Mouse (Mus musculus) kidney, postnatal 10 days (tissue): Measurements from ENCODE around the gene C1qtnf1.

Experiments used
- DNase-seq: peaks from one replicate; pipeline ENCODE4 v3.0.0; 2021; ENCODE audit warnings: mixed read lengths

The C1qtnf1 gene

DNA sequence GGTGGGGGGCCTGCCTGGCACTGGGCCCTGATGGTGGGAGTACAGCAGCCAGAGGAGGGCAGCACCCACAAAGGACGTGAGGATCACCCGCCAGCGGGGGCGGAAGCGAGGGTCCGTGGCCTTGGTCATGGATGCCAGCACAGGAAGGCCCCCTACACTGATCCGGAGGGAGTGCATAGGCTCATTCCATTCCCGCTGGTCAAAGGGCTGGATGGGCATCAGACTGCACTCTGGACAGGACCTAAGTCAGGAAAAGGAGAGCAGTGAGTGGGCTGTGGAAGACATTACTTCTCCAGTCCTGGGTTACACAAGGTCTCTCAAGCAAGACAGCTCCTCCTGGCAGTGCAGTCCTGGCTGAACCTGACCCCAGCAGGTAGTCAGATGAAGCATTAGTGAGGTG is 16.7 kb upstream of the C1qtnf1 start:
- peak; percentile 68 for DNase-seq

- no peak for DNase-seq
These were observed 15.4 kb upstream of the C1qtnf1 start for GRCm38 (mm10) chr11:118412601-118413000.

- DNase-seq, result no peak
These were observed 14.9 kb upstream of the C1qtnf1 start for GRCm38 (mm10) chr11:118413055-118413454.

- DNase-seq, result no peak
These were observed 13.7 kb upstream of the C1qtnf1 start for GRCm38 (mm10) chr11:118414270-118414669.

GRCm38 (mm10) chr11:118415630-118416029 is 12.4 kb upstream of the C1qtnf1 start:
- DNase-seq, result no peak

GRCm38 (mm10) chr11:118416046-118416445 is 12.0 kb upstream of the C1qtnf1 start:
- DNase-seq, result no peak

DNA sequence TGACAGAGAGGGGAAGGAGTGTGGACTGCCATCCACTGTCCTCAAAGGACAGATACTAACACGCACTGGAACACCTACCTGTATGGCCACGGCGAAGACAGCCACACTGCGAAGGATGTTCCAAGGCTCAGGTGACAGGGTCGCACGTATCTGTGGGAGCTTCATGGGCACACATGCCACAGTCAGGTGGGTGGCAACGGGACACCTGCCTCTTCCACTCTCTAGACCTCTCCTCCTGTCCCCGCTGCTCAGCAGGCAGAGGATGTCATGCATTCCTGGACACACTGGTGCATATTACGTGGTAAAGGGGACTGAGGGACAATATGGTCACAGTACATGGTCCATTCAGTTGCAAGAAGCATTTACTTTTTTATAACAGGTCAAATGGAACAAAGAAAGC is 10.5 kb upstream of the C1qtnf1 start:
- no peak for DNase-seq

GRCm38 (mm10) chr11:118418442-118418833 is 9.6 kb upstream of the C1qtnf1 start:
- no peak for DNase-seq

DNA sequence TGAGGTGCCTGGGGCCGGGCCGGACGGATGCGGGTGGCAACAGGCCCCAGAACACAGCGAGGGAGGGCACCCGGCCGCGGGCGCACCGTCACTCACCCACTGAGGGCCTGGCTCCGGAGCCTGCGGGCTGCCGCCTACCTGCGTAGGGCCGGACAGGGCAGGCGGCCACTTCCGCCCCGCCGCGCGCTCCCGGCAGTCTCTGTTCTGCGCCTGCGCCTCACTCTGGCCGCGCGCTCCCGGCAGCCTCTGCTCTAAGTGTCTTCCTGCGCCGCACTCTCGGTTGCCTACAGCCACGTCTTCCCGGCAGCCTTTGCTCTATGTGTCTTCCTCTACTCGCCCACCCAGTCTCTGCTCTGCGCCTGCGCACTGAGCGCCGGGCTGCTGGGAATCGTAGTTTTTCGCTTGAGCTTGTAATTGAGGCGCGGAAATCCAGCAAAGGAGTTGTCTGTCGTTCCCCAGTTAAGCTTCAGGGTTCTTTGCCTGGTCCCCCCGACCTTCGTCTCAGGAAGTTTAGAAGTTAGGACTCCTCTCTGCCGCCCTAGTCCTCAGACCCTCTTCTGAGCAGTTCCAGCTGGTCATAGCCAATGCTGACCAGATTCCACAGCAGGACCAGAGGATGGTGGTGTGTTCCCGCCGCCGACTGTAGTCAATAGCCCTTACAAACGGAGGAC is 9.0 kb upstream of the C1qtnf1 start, which contains the start of gene Cant1:
TSS of gene Cant1 (minus strand) at position 253 of the 671 bp plus-strand sequence.
- DNase-seq, result peak; percentile 98

DNA sequence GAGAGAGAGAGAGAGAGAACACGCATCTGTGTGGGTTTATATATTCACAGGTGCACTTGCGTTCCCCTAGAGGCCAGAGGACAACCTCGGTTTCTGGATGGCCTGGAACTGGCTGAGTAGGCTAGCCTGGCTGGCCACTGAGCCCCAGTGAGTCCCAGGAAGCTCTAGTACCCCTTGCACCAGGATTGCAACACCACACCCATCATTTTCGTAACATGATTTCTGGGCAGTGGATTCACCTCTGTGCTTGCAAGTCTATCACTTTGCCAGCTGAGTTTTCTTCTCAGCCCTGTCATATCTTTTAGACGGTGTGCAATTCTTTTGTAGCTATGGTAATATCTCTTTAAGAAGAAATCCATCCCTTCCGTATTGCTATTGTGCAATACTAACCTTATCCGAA is 7.7 kb upstream of the C1qtnf1 start:
- DNase-seq, result no peak

GRCm38 (mm10) chr11:118423266-118423971 is 4.6 kb upstream of the C1qtnf1 start:
- DNase-seq, result peak; percentile 91

DNA sequence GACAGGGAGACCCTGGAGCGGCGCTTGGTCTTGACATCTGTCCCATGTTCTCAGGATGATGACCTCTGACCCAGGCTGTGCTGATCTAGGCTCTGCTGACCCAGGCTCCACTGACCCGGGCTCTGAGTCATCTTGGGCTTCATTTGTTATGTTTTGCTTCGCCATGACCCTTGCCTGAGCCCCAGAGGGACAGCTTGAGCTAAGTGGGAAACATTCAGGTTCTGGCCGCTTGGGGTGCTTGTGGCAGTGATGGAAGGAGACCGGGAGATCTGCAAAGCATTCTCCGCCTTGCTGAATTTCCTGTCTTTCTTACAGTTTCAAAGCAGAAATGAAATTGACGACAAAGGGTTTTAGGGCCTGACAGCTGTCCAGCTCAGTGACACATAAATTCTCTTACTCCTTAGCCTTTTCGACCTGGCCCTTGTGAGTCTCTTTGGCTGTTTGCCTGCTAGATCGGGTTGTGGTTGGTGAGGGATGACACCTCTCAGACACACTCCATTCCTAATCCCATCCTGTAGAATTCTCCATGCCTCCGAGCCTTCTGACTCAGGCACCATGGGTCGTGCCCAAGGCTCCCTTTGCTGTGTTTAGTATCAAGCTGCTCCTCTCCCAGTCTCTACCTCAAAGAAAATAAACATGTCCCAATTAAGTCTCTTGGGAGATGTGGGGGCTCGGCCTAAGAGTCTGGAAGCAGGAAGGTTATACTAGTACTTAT is 3.2 kb upstream of the C1qtnf1 start:
- DNase-seq, result peak; percentile 60

- no peak for DNase-seq
These were observed 1.2 kb upstream of the C1qtnf1 start for GRCm38 (mm10) chr11:118426765-118427164.

DNA sequence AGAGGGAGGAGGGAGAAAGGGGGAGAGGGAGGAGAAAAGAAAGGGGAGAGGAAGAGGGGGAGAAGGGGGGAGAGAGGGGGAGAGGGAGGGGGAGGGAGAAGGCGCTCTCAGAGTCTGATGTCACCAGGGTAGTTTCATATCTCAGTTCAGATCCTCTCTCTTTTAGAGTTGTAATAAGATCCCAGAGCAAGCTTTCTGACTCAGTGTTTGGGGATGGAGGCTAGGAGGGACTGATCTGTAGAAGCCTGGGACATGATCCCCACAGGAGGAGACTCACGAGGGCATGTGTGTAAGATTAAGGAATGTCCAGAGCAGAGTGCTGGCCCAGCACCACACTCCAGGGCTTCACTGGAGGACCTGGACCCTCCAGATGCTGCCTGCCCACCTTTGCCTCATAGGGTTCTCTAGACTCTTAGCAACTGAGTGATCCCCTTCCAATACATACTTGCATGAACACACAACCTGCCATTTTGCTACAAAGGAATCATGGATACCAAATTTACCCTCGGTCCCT is 680 bp upstream of the C1qtnf1 start:
- DNase-seq, result no peak

DNA sequence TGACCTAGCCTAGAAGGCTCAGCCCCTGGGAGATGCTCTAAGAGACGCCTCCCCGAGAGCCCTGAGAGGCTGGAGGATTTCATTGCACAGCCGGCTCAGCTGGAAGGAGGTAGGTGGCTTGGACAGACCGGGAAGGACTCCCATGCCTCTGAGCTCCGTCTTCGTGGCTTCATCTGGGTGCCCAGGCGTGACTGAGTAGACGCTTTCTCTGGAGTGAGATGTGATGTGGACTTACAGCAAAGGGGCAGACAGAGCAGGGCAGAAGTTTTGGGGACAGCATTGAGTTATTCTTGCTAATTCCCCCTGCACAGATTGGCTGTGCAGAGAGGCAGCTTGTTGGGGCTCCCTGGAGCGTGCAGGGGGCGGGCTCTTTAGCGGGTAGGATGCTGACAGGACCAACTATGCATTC is 461 bp downstream of the C1qtnf1 start:
- no peak for DNase-seq

DNA sequence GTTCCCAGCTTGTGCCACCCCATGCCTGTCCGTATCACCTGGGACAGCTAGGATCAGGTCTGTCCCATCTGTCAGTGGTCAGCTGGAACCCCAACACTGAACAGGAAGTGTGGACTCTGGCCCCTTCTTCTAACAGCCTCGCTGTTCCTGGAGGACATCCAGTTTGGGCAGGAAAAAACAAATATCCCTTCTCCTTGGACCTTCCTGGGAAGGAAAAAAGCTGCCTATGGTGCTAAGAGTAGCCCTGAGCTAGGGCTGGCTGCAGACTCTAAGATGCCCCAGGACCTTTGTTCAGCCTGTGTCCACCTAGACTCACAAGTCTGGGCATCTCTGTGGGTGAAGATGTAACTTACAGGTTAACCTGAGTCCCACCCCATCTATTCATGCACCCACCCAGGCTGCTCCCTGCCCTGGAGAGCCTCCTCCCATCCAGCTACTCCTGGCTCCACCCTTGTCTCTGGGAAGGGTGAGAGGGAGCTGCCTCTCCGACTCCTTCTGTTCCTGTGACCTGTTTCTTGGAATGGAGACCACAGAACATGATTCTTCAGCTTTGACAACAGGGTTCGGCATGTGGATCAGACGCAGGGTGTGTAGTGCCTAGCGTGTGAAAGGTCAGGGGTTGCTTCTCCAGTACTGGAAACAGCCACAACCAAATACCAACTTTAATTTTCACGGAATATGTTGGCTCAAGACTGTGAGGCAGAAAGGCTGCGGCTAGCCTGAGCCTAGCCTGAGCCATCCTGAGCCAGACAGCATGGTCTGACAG is 1.1 kb downstream of the C1qtnf1 start:
- DNase-seq, result peak; percentile 60

GRCm38 (mm10) chr11:118430291-118430885 is 2.4 kb downstream of the C1qtnf1 start:
- no peak for DNase-seq

DNA sequence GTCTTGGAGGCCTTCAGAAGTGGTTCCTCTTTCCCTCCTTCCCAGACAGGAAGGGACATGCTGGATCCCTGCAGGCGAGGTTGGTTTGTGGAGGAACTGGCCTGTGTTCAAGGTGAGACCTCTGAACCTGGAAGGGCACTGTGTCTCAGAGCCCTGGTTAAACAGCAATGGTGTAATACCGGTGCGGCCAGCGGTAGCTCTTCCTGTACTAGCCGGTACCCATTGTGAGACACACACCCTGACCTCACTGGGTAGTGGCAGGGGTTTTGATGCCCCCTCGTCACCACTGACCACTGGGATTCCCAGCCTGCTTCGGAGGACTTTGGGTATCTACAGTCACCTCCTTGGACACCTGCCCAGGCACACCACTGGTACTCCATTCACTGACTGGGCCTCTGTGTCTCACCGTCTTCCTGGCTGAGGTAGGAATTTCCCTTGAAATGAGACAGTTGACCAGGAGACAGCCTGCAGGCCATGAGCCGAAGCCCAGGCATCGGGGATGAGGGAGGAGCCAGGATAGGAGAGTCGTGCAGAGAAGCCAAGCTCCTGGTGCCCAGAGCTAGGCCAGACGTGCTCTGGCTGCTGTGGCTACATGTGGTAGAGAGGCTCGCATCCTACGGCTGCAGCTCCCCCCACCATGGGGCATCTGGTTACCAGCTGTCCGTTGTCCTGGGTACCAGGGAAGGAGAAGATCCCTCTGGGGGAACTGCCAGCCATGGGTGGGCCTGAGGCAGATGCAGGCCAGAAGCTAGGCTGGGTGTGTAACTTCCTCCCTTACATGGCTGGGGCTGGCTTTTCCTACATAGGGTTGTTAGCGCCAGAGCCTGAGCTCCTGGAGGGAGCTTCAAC is 3.3 kb downstream of the C1qtnf1 start:
- peak; percentile 24 for DNase-seq

DNA sequence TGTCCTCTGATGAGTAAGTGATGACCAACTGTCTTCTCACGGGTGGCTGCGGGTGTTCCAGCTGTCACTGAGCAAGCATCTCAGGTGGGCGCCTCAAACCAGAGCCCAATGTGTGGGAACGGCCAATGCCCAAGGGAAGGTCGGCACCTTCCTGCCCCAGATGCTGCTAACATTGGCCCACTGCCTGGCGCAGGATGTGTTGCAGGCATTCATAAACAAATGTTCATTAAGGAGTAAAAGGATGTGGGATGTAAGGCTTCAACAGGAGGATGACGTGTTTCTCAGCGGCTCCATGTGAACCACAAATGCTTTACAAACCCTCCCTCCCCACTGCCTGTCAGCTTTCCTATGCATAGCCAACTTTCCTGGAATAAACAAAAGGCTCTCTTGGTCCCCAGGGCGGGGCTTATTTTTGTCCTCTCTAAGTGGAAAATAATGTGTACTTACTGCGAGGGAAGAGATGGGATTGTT is 5.4 kb downstream of the C1qtnf1 start:
- peak; percentile 47 for DNase-seq

DNA sequence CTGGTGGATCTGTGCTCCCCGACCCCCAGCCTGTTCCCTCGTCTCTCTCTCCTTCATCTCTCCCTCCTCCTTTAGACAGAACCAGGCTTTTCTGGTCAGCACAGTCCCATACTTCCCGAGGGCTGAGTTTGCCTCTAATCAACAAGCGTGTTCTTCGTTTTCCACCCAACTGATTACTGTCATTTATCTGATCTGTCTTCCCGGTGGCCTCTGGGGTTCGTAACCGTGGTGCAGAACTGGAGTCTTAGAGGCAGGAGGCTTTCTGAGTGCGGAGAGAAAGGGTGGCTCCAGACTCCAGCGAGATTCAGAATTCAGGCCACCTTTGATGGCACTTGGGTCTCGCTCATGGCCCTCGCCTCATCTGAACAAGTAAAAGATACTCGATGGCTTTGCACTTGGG is 6.1 kb downstream of the C1qtnf1 start:
- DNase-seq, result peak; percentile 5

- peak; percentile 74 for DNase-seq
These were observed 8.5 kb downstream of the C1qtnf1 start for GRCm38 (mm10) chr11:118436471-118436935.
